Mouse (Mus musculus) embryonic facial prominence, embryonic 11.5 days (tissue): ENCODE results near the gene Spdef. TPM values are rescaled to one million over a fixed set of nuclear protein-coding genes. Genes with fewer than 3 reads are reported as not detected.

Experiments
- ATAC-seq: fragments of 200-750 bp; cut with Nextera tagmentation; replicated peaks from 2 replicates; pipeline ENCODE4 v1.8.0; 2017; ENCODE audit warnings: low read depth; ENCODE audit not compliant: insufficient number of reproducible peaks, low FRiP score, low TSS enrichment
- DNase-seq: peaks from one replicate; pipeline ENCODE4 v3.0.0-alpha.2; 2015; ENCODE audit warnings: low spot score
- H3K27ac ChIP-seq: fragments of 300-500 bp; sonication (generic); replicated peaks from 2 replicates; pipeline ENCODE4 v1.5.1; 2014; ENCODE audit warnings: mild to moderate bottlenecking, low read depth, low read length, control low read depth
- H3K27me3 ChIP-seq: fragments of 300-500 bp; sonication (generic); 2 replicates; pipeline ENCODE4 v1.6.1; 2014; ENCODE audit warnings: mild to moderate bottlenecking, low read length, moderate library complexity, mixed read lengths; ENCODE audit not compliant: control insufficient read depth, insufficient read depth
- H3K36me3 ChIP-seq: fragments of 300-500 bp; sonication (generic); replicated peaks from 2 replicates; pipeline ENCODE4 v1.6.1; 2014; ENCODE audit warnings: low read depth, mild to moderate bottlenecking, low read length, moderate library complexity, mixed read lengths; ENCODE audit not compliant: control insufficient read depth, insufficient read depth
- H3K4me1 ChIP-seq: fragments of 300-500 bp; sonication (generic); 2 replicates; pipeline ENCODE4 v1.6.1; 2014; ENCODE audit warnings: low read length, mixed read lengths; ENCODE audit not compliant: control insufficient read depth, insufficient read depth
- H3K4me2 ChIP-seq: fragments of 300-500 bp; sonication (generic); 2 replicates; pipeline ENCODE4 v1.6.1; 2014; ENCODE audit warnings: low read depth, mild to moderate bottlenecking, control low read depth, low read length, moderate library complexity
- H3K4me3 ChIP-seq: fragments of 300-500 bp; sonication (generic); 2 replicates; pipeline ENCODE4 v1.5.1; 2014; ENCODE audit warnings: low read depth, low read length, control low read depth
- H3K9ac ChIP-seq: fragments of 300-500 bp; sonication (generic); replicated peaks from 2 replicates; pipeline ENCODE4 v1.6.1; 2014; ENCODE audit warnings: mild to moderate bottlenecking, control low read depth, low read length
- H3K9me3 ChIP-seq: fragments of 300-500 bp; sonication (generic); replicated peaks from 2 replicates; pipeline ENCODE4 v1.6.1; 2016; ENCODE audit warnings: mild to moderate bottlenecking, low read length, inconsistent platforms, mixed read lengths; ENCODE audit not compliant: control insufficient read depth
- WGBS: fragments of 180-500 bp; shearing (Covaris S2); extraction: QIAGEN DNeasy Blood & Tissue Kit; methylation state at CpG from one replicate; pipeline ENCODE4 v1.1.7; 2014; 5-methylcytosine and 5-hydroxymethylcytosine counted together
- polyA plus RNA-seq: library from polyadenylated mRNA; unstranded; fragments of >200 nt; fragmentation: Nextera tagmentation; extraction: Ambion mirVana; gene quantifications from 2 replicates; pipeline ENCODE4 v1.2.1, GENCODE M21; 2014

The Spdef gene
- polyA plus RNA-seq, 1 experiment from 2014 or later: not detected

DNA sequence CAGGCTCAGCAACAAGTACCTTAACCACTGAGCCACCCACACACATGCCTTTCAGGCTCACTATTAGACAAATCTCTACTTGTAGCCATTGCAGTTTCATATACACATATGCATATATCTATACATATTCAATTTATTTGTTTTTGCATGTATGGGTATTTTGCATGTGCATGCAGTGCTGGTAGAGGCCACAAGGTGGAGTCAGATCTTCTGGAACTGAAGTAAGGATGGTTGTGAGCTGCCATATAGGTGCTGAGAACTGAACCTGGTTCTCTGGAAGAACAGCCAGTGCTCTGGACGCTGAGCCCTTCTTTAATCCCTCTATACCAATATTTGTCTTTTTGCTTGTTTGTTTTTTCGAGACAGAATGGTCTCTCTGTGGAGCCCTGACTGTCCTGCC lies 35.7 kb upstream of the Spdef start:
- no peak overlapping the region for H3K27ac ChIP-seq
- ATAC-seq: no peak
- DNase-seq: no peak
- H3K36me3 ChIP-seq: peaks cover 12% of the 10 kb centered on the region
- H3K4me3 ChIP-seq: no peak overlapping the region
- no peaks in the 10 kb centered on the region for H3K27me3 ChIP-seq
- 86% methylated on average over 2 of the region's 2 CpGs for WGBS
- H3K4me1 ChIP-seq: no peaks in the 10 kb centered on the region
- no peak overlapping the region for H3K9ac ChIP-seq
- H3K9me3 ChIP-seq: peaks cover 3% of the 10 kb centered on the region; the same call in 1 of the 2 replicates
- no peak overlapping the region for H3K4me2 ChIP-seq

DNA sequence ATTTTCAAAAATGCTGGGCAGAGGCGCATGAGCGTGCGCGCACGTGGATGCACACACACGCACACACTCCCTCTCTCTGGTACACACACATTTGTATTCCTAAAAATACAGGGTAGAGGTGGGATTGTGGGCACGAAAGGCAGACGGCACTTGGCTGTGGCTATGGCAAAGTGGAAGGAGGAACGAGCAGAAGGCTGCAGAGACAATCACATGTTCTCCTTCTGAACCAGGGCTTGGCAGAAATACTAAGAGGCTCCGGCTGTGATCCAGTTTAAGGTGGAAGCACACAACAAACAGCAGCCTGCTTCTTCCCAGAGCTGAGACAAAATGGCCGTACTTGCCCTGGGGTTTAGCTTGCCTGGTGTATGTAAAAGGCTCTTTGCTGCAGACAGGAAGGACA lies 34.1 kb upstream of the Spdef start:
- no peak overlapping the region for H3K9ac ChIP-seq
- H3K9me3 ChIP-seq: peaks cover 3% of the 10 kb centered on the region; the same call in 1 of the 2 replicates
- ATAC-seq (no peak), DNase-seq (no peak)
- peaks cover 12% of the 10 kb centered on the region for H3K36me3 ChIP-seq
- no peaks in the 10 kb centered on the region for H3K27me3 ChIP-seq
- WGBS: 96% methylated on average over 11 of the region's 11 CpGs
- no peak overlapping the region for H3K4me2 ChIP-seq
- no peak overlapping the region for H3K27ac ChIP-seq
- no peaks in the 10 kb centered on the region for H3K4me1 ChIP-seq
- no peak overlapping the region for H3K4me3 ChIP-seq

DNA sequence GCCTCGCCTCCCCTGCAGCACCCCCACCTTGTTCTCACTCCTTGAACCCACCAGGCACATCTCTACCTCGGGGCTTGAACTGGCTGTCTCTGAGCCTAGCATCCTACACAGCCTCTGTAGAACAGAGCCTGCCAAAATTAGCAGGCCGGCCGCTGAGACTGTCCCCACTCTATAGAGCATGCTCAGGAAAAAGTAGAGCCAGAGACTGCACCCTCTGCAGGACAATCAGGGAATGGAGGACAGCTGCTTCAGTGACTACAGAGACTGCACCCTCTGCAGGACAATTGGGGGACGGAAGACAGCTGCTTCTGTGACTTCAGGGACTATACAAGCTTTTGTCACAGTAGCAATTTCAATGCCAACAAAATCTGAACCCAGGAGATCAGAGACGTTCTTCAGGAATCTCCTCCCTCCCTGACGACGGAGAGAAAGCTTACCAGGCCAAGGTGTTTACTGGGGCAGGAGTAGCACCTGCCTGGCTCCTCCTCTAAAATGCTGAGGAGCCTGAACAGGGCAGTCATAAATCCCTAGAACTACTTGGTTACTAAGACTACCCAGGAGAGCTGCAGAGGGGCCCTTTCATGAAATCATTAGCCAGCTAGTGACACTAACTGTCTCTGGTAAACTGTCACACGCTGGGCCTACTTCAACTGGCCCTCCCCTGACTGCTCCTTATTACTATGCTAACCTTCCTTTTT lies 33.0 kb upstream of the Spdef start:
- WGBS: 34% methylated on average over 9 of the region's 9 CpGs
- DNase-seq (peak; percentile 80), ATAC-seq (peak; percentile 50)
- Histone ChIP-seq H3K36me3 (peaks cover 12% of the 10 kb centered on the region), H3K27me3 (no peaks in the 10 kb centered on the region), H3K27ac (no peak overlapping the region), H3K4me1 (no peaks in the 10 kb centered on the region), H3K9ac (no peak overlapping the region), H3K9me3 (peaks cover 3% of the 10 kb centered on the region; the same call in 1 of the 2 replicates), H3K4me2 (no peak overlapping the region), H3K4me3 (no peak overlapping the region)

DNA sequence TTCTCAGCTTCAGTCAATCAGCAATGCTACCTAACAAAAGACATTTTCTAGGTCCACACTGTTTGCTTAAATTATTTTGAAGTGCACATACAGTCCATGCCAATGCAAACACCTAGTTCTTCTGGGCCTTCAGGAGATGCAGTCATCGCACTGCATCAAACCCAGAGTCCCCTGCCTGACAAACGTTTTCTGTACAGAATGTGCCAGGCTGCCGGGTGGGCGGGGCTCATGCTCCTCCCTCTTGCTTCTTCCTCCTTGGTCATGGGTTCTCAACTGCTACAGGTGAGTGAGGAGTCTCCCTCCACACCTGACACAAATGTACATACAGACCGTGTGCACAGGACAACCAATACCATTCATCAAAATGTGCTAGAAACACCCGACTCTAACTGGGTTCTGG lies 31.4 kb upstream of the Spdef start:
- no peak for ATAC-seq
- peaks cover 3% of the 10 kb centered on the region; the same call in 1 of the 2 replicates for H3K9me3 ChIP-seq
- no peak overlapping the region for H3K4me3 ChIP-seq
- no peaks in the 10 kb centered on the region for H3K4me1 ChIP-seq
- no peak for DNase-seq
- WGBS: 86% methylated on average over 6 of the region's 6 CpGs
- no peak overlapping the region for H3K27ac ChIP-seq
- peaks cover 8% of the 10 kb centered on the region for H3K36me3 ChIP-seq
- no peaks in the 10 kb centered on the region for H3K27me3 ChIP-seq
- H3K9ac ChIP-seq: no peak overlapping the region
- H3K4me2 ChIP-seq: no peak overlapping the region

DNA sequence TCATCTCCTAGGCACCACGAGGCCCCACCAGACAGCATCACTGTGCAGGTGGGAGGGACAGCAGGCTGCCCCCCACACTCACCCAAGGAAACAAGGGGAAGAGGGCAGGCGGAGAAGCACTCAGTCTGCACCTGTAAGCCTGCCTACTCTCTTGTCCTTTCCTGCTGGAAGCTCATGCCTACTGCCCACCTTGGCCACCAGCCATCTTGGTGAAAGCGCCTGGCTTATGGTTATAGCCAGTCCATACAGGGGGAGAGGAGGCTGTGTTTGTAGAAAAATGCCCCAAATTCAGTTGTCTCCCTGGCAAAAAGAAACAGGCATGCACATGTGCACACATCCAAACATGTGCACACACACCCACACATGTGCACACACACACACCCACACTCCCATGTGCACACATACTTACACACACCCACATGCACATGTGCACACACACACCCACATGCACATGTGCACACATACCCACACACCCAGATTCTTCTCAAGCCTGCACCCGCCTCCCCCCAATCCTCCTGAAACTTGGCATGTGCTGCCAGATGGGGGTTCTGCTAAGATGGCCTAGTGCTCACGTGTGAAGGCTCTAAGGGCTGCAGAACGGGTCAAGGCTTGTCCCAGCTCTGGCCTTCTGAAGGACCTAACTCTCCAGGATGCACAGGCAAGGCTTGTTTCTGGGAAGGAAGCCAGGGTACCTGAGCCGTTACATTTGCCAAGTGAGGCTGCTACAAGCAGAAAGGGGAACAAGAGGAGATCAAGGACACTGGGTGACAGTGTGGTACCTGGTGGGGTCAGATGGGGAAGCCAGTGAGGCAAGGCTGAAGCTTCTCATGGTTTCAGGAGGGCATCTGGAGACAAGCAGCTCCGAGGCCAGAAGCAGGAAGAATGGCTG lies 22.8 kb upstream of the Spdef start:
- Histone ChIP-seq H3K4me2 (no peak overlapping the region), H3K9me3 (no peaks in the 10 kb centered on the region), H3K4me3 (no peak overlapping the region), H3K4me1 (no peaks in the 10 kb centered on the region), H3K9ac (no peak overlapping the region), H3K27me3 (no peaks in the 10 kb centered on the region), H3K36me3 (no peaks in the 10 kb centered on the region; the same call in 1 of the 2 replicates), H3K27ac (no peak overlapping the region)
- no peak for ATAC-seq
- DNase-seq: no peak
- WGBS: 89% methylated on average over 8 of the region's 8 CpGs

DNA sequence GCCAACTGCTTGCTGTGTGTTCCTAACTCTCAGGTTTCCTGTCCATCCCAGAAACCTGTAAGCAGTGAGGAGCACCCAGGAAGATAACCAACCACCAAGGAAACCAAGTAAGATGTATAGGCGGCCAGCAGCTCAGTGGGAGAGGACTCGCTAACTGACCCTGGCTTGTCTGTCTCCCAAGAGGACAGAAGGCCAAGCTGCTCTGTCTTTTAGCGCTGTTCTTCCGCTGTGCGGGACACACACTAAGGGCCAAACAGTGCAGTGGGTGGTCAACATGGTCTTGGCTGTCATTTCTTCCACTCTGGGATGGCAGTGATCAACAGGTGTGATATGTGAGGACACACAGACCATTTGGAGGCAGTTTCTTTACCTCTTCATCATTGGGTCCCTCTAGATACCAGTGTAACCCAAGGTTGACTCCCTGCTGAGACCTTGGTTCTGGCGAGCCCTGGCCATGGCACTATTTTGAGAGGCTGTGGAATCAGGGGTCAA lies 21.7 kb upstream of the Spdef start:
- no peaks in the 10 kb centered on the region; the same call in 1 of the 2 replicates for H3K36me3 ChIP-seq
- no peak overlapping the region for H3K4me2 ChIP-seq
- H3K4me1 ChIP-seq: no peaks in the 10 kb centered on the region
- no peak for ATAC-seq
- no peaks in the 10 kb centered on the region for H3K9me3 ChIP-seq
- no peak for DNase-seq
- H3K27me3 ChIP-seq: no peaks in the 10 kb centered on the region
- 91% methylated on average over 6 of the region's 6 CpGs for WGBS
- H3K27ac ChIP-seq: no peak overlapping the region
- no peak overlapping the region for H3K9ac ChIP-seq
- H3K4me3 ChIP-seq: no peak overlapping the region

DNA sequence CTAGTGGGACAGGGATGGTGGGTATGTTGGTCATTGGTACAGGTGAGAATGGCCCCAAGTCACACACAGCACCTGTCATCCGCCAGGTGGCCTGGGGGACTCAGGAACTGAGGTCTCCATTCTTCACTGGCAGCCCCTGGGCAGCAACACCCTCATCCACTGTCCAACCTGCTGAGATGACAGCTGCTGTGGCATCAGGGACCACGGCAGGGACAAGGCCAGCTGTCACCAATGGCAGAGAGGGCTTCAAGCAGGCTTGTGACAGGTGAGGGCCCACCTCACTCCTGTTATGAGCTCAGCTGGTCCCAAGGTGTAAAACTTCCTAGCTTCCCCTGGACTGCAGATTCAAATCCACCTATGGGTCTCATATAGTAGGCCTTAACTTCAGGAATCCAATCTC lies 19.4 kb upstream of the Spdef start:
- ATAC-seq (no peak), DNase-seq (no peak)
- Histone ChIP-seq H3K9ac (no peak overlapping the region), H3K4me1 (no peaks in the 10 kb centered on the region), H3K4me3 (no peak overlapping the region), H3K9me3 (no peaks in the 10 kb centered on the region), H3K27me3 (no peaks in the 10 kb centered on the region), H3K36me3 (no peaks in the 10 kb centered on the region), H3K4me2 (no peak overlapping the region), H3K27ac (no peak overlapping the region)
- WGBS: 88% methylated on average over 2 of the region's 2 CpGs

DNA sequence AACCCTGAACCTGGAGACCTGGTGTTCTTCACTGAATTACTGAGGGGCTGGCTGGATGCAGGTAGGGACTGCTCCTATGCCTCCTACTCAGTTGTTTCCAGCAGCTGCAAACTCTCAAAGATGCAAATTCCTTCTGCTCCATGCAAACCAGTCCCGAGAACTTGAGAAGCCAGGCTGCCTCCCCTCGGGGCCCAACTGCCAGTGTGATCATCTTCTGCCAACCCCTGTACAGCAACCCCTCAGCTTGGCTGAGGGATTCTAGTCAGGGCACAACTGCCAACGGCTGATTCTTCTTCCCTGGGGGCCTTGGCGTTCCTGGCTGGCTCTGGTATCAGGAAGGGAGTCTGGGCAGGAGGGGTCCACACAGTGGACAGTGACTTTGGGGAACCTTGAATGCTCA lies 17.7 kb upstream of the Spdef start:
- Histone ChIP-seq H3K36me3 (no peaks in the 10 kb centered on the region), H3K9me3 (no peaks in the 10 kb centered on the region), H3K9ac (no peak overlapping the region), H3K4me2 (no peak overlapping the region), H3K27ac (no peak overlapping the region), H3K4me1 (no peaks in the 10 kb centered on the region), H3K4me3 (no peak overlapping the region), H3K27me3 (no peaks in the 10 kb centered on the region)
- DNase-seq (no peak), ATAC-seq (no peak)
- WGBS: 58% methylated on average over 4 of the region's 4 CpGs
